Mouse (Mus musculus) lung, postnatal 0 days (tissue): ENCODE measurements around the gene Stra6l.

Source experiments
- CTCF ChIP-seq: IDR thresholded peaks from 2 replicates; pipeline ENCODE4 v1.5.1; 2016; ENCODE audit warnings: antibody characterized with exemption, mild to moderate bottlenecking
- EP300 ChIP-seq: IDR thresholded peaks from 2 replicates; pipeline ENCODE4 v1.6.1; 2016; ENCODE audit warnings: antibody characterized with exemption, mild to moderate bottlenecking, control low read depth

DNA sequence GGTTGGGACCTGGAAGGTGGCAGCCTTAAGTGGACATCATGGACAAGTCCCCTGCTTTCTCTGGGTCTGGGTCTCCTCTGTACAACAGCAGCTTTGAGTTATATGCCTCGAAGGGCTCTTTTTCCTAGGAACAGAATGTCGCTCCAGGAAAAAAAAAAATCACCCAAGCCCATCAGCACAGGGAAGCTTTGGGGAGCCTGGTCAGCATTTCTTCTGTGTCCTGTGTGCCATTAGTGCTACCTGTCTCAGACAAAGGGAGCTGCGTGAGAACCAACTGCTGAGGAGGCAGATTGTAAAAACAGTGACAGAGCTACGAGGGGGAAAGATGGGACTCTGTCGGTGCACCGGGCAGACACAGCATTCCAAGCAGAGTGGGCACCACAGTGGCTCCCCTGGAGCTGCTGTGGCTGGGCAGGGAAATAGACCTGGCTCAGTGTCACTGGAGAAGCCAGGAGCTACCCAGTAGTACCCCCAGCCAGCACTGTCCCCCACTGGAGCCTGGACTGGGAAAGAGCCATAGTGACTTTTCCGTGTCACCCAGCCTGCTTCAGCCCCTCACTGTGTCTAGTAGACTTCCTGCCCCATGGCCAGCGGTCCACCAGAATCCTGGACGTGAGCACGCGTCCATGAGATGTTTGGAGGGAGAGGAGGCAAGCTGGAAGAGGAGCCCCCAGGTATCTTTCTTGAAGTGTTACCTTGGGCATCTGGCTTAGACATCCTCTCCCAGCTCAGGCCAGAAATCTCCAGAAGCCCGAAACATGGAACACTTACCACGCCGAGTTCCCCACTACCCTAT, 23.5 kb upstream of the Stra6l start:
- no peak for TF ChIP-seq CTCF
- TF ChIP-seq EP300 = no peak
